Mouse (Mus musculus) lung, postnatal 4 days (tissue): ENCODE measurements around the gene Akt3.

Experiments
- DNase-seq, 2 experiments: peaks; one replicate each; pipeline ENCODE4 v3.0.0; 2021

The Akt3 gene

GRCm38 (mm10) chr1:177004041-177004741, 253.8 kb downstream of the Akt3 start:
- no peak for DNase-seq

GRCm38 (mm10) chr1:177002951-177003350, 255.1 kb downstream of the Akt3 start:
- no peak for DNase-seq

GRCm38 (mm10) chr1:176999011-176999410, 259.0 kb downstream of the Akt3 start:
- peak in 1 of 2 experiments; percentile 36 for DNase-seq

GRCm38 (mm10) chr1:176997711-176998689, 260.0 kb downstream of the Akt3 start:
- no peak for DNase-seq

GRCm38 (mm10) chr1:176997254-176997653, 260.7 kb downstream of the Akt3 start:
- DNase-seq = no peak

GRCm38 (mm10) chr1:176996630-176997201, 261.3 kb downstream of the Akt3 start:
- DNase-seq = peak in 1 of 2 experiments; percentile 54

GRCm38 (mm10) chr1:176996166-176996565, 261.8 kb downstream of the Akt3 start:
- no peak for DNase-seq

GRCm38 (mm10) chr1:176995419-176995775, 262.6 kb downstream of the Akt3 start:
- DNase-seq = no peak

GRCm38 (mm10) chr1:176994707-176995418, 263.1 kb downstream of the Akt3 start:
- DNase-seq = no peak

GRCm38 (mm10) chr1:176994087-176994486, 263.9 kb downstream of the Akt3 start:
- DNase-seq = no peak

- no peak for DNase-seq
Measured at GRCm38 (mm10) chr1:176993141-176994010, 264.6 kb downstream of the Akt3 start.

GRCm38 (mm10) chr1:176992517-176992916, 265.5 kb downstream of the Akt3 start:
- DNase-seq = no peak

- no peak for DNase-seq
Measured at GRCm38 (mm10) chr1:176991473-176991872, 266.5 kb downstream of the Akt3 start.

GRCm38 (mm10) chr1:176986990-176987740, 270.8 kb downstream of the Akt3 start:
- DNase-seq = peak in 1 of 2 experiments; percentile 19

GRCm38 (mm10) chr1:176986275-176986674, 271.7 kb downstream of the Akt3 start:
- DNase-seq = no peak

GRCm38 (mm10) chr1:176985691-176986090, 272.3 kb downstream of the Akt3 start:
- no peak for DNase-seq

- DNase-seq = no peak
Measured at GRCm38 (mm10) chr1:176982671-176983070, 275.3 kb downstream of the Akt3 start.

- no peak for DNase-seq
Measured at GRCm38 (mm10) chr1:176981511-176981910, 276.5 kb downstream of the Akt3 start.

GRCm38 (mm10) chr1:176980801-176981400, 277.1 kb downstream of the Akt3 start:
- no peak for DNase-seq

GRCm38 (mm10) chr1:176980140-176980539, 277.9 kb downstream of the Akt3 start:
- no peak for DNase-seq

- no peak for DNase-seq
Measured at GRCm38 (mm10) chr1:176979235-176979634, 278.8 kb downstream of the Akt3 start.
